Mouse (Mus musculus) lung, adult 2 months (tissue): ENCODE data around the gene Rnf126.

ENCODE experiments used
- CTCF ChIP-seq: fragments of 200-500 bp; IDR thresholded peaks from 2 replicates; pipeline ENCODE4 v1.5.1; 2011; ENCODE audit warnings: mild to moderate bottlenecking, low read length, control low read depth; ENCODE audit not compliant: insufficient read depth
- POLR2A ChIP-seq: fragments of 200-500 bp; IDR thresholded peaks from 2 replicates; pipeline ENCODE4 v1.6.1; 2011; ENCODE audit warnings: low read depth, mild to moderate bottlenecking, control low read depth, low read length, borderline replicate concordance; ENCODE audit errors: extremely low read depth

DNA sequence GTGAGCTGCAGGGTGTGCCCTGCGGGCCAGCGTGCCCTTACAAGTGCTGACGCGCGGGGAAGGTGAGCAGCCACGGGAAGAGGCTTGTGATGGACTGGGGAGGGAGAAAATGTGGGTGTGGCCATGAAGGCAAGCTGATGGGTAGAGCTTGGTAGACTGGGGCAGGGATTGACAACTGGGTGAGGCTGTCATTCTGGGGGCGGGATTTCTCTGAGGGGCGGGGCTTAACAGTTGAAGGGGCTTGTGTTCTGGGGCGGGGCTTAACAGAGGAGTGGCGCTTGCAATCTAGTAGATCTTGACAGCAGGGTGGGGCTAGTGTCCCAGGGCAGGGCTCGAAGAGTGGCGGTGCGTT is 13.9 kb upstream of the Rnf126 start:
- no peak for TF ChIP-seq CTCF
- TF ChIP-seq POLR2A = peak; percentile 45; the same call in 1 of the 2 replicates
